Mouse (Mus musculus): ENCODE data around the gene Cfap221. TPM values are rescaled to one million over a fixed set of nuclear protein-coding genes. Genes with fewer than 3 reads are reported as not detected.

Gene Cfap221
- total RNA-seq, 2 experiments from 2014 or later = not detected

DNA sequence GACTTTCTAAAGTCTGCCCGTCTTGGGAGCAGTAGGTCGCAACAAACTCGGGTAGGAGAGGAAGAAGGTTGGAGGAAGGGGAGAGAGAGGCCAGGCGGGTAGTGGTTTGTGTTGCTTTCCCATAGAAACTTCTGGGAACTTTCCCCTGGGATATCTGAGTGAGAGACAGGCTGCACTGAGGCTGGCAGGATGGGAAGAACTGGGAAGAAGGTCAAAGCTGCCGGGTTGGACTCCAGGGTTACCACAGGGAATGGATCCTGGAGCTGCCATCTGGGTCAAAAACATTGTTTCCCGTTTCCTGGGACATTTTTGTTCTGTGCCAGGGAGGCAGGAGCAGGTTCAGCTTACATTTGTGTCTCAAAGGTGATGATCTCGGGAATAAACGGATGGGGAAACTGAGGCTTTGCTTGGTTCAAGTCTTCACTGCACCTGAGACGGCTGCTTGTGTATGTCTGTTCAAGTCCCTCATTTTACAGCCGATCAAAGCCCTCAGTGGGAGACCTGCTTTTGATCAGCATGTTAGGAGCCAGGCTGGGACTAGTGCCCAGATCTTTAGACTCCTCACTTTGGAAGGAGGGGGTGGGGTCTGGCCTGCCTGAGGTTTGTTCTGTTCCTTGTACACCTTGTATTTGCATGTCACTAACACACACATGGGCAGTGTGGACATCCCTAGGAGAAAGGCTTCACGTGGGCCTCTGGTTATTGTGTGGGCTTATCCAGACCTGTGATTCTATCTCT, 11.0 kb upstream of the Cfap221 start:
- ATAC-seq (replicated peaks; ENCODE audit: poor library complexity, severe bottlenecking) = no peak

DNA sequence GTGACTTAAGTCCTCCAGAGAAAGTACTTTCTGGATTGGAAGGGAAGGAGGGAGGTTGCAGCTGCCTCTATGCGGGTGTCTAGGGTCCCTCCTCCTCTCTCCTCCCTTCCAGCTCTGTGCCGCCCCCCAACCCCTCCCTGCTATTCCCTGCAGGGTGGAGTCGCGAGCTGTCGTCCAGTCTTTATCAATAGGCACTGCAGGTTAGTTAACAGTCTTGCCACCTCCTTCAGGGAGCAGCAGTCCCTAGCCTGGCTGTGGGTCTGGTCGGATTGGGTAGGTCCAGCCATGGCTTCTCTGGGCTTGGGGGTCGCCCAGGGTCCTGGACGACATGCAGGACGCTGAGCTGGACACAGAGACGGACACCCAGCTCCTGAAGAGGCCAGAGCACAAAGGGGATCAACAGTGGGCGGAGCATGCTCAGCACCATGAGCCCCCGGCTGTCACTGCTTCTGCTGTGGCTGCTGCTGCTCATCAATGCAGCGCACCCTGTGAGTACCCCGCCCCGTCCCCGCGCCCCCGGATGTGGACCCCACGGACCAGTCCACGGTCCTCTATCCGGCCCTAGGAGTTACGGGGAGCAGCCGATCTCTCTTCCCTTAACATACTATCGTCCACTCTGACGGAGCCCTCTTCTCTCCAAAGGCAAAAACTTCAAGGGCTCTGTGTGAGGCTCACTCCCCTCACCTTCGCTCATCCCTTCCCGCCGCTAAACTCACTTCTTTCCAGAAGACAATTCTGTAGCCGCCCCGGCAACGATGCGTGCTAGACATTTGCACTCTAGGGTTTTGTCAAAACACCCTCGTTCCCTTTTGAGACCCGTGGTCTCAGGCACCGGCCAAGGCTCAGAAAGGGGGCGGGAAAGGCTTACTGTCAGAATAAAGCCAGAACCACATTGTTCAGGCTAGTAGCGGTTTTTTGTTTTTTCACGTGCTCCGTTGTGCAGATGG, 10.1 kb upstream of the Cfap221 start, which contains the start of gene Sctr:
Sctr (plus strand) TSS at position 51 of the 947 bp plus-strand sequence.
- ATAC-seq (replicated peaks; ENCODE audit: poor library complexity, severe bottlenecking) = peak; percentile 52

DNA sequence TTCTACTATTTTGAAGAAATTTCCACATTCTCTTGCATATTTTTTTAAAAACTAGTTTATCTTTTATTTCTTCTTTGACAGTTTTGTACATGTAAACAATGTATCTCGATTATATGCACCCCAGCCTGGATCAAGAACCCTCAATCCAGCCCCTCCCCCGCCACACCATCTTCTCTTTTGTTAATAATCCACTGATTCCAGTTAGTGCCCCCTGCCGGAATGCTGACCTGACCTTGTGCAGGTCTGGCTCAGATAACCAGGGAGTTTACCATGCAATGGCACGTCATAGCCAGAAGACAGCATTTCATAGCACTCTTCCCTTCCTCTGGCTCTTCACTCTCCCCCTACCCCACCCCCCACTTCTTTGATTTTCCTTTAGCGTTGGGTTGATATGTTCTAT, 610 bp upstream of the Cfap221 start:
- no peak for ATAC-seq (replicated peaks; ENCODE audit: poor library complexity, severe bottlenecking)

DNA sequence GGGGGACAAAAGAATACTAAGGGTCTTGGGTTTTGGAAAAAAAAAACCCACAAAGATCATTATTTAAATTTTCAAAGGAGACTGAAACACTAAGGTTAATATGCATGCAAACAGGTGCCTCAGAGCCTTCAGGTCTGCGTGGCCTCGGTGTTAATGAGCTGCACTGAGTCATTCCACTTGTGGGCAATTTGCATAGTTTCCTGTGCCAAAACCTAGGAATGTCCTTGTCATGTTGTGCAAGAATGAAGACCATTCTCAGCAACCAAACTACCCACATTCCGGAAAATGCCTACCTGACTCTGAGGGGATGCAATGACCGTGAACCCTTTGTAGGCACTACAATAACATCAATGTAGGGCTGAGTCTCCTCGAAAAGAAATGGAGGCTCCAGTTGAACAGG, 10.5 kb downstream of the Cfap221 start:
- no peak for ATAC-seq (replicated peaks; ENCODE audit: poor library complexity, severe bottlenecking)

- no peak for ATAC-seq (replicated peaks; ENCODE audit: poor library complexity, severe bottlenecking)
Measured at GRCm38 (mm10) chr1:119975141-119975540, 21.9 kb downstream of the Cfap221 start.

DNA sequence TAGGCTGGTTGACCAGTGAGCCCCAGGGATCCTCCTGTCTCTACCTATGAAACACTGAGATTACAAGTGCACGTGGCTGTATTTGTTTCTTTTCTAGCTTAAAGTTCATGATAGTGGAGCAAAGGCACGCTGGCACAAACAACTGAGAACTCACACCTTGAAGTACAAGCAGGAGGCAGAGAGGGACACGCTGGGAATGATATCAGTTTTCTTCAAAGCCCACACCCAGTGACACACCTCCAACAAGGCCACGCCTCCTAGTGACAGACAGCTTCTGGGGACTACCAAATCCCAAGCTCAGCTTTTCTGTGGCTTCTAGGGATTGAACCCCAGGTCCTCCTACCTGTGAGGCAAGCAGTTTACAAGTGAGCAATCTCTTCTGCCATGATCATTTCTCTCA, 23.9 kb downstream of the Cfap221 start:
- ATAC-seq (replicated peaks; ENCODE audit: poor library complexity, severe bottlenecking) = no peak

DNA sequence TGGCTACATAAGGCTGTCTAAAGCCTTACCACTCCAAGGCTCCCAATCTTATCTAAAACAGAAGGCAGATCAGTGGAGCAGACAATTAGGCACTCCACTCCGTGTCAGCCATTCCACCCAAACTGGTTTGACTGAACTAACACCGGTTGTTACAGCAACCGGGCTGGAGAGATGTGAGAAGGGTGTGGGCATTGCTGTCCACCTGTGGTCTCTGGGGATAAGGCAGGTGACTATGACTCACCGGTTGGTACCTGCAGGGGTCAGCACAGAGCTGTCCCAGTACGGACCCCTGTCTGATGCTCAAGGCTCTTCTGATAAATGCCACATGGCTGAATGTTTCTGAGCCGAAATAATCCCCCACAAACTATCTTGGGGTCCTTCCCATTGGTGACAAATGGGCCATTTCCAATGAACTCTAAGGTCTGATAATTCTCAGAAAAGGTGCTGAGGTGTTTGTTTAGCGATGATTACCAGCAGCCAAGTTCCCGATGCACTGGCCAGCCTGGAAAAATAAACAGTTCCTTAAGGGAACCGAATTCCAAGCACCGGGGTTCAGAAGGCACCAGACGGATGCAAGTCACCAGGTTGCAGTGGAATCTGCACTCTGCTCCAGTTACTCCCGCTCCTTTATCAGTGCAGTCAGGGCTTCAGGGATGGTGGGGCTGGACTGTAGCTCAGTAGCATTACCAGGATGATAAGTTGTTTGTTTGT, 31.1 kb downstream of the Cfap221 start:
- no peak for ATAC-seq (replicated peaks; ENCODE audit: poor library complexity, severe bottlenecking)

- no peak for ATAC-seq (replicated peaks; ENCODE audit: poor library complexity, severe bottlenecking)
Measured at GRCm38 (mm10) chr1:119959920-119960319, 37.1 kb downstream of the Cfap221 start.

GRCm38 (mm10) chr1:119959464-119959863, 37.6 kb downstream of the Cfap221 start:
- no peak for ATAC-seq (replicated peaks; ENCODE audit: poor library complexity, severe bottlenecking)

DNA sequence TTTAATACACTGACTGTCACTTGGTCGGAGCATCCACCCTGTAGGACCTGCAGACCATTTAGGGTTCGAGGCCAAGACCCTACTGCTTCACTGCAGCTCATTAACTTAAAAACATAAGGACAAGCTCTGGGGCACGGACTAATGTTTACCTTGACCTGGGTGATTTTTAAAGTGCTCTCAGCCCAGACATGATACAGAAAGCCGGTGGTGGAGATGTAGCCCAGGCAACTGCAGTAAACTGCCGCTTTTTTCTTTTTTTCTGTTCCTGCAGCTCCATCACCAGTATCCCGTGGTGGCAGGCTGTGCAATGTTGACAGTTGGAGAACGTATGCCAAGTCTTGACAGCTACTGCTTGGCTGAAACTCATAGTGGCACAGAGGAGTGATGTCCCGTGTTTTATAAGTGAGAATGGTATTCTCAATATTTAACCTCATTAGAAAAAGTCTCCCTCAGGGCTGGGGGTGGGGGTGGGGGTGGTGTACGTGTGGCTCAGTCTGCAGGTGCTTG, 39.3 kb downstream of the Cfap221 start:
- no peak for ATAC-seq (replicated peaks; ENCODE audit: poor library complexity, severe bottlenecking)

- no peak for ATAC-seq (replicated peaks; ENCODE audit: poor library complexity, severe bottlenecking)
Measured at GRCm38 (mm10) chr1:119954680-119955079, 42.4 kb downstream of the Cfap221 start.

GRCm38 (mm10) chr1:119953456-119953855, 43.6 kb downstream of the Cfap221 start:
- ATAC-seq (replicated peaks; ENCODE audit: poor library complexity, severe bottlenecking) = no peak

DNA sequence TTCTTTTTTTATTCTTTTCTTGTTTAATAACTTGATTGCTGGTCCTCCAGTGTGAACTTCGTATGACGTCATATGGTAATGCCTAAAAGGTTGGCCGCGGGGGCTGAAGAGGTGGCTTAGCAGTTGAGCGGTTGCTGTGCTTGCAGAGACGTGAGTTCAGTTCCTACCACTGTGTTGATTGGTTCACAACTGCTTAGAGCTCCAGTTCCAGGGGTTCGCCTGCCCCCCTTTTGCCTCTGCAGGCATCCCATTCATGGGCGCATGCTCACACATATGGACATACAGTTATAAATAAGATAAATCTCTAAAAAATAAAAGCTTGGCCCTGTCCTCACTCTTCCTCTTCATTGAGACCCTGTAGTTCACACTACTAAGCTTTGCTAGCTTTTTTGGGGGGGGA, 46.9 kb downstream of the Cfap221 start:
- ATAC-seq (replicated peaks; ENCODE audit: poor library complexity, severe bottlenecking) = no peak

DNA sequence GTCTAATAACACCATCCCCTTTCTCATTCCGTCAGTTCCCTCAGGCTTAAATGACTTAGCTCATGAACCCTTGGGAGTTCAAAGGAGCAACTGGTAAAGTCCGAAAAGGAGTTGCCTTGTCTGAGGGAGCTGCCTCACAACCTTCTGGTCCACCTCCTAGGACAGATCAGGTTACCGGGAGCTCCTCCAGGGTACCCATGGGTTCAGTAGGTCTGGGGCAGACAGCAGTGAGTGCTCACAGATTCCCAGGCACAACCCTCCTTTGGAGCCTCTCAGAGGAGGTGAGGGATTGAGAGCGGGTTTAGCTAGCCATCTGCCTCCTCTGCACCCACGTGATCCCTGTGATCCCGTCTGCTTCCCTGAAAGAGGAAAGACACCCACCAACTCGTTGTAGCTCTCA, 60.2 kb downstream of the Cfap221 start:
- no peak for ATAC-seq (replicated peaks; ENCODE audit: poor library complexity, severe bottlenecking)

- ATAC-seq (replicated peaks; ENCODE audit: poor library complexity, severe bottlenecking) = no peak
Measured at GRCm38 (mm10) chr1:119931421-119932150, 65.4 kb downstream of the Cfap221 start.

- ATAC-seq (replicated peaks; ENCODE audit: poor library complexity, severe bottlenecking) = peak; percentile 48
Measured at GRCm38 (mm10) chr1:119929715-119930114, 67.3 kb downstream of the Cfap221 start.

DNA sequence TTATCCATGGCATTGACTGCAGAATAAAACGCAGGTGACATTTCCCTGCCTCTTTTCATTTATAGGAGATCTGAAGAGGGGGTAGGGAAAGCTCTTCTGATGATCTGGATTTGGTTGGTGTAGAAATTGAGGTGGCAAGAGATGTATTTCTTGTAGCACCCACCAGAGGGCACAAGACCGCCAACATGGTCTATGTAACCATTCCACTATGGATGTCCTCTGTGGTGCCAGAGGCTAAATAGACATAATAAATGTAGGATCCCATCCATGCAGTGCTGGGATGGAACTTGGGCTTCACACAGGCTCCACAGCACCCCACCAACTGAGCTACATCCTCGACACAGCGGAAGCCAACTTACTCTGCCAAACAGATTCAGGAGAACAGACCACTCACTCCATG, 77.7 kb downstream of the Cfap221 start:
- ATAC-seq (replicated peaks; ENCODE audit: poor library complexity, severe bottlenecking) = peak; percentile 84

- ATAC-seq (replicated peaks; ENCODE audit: poor library complexity, severe bottlenecking) = no peak
Measured at GRCm38 (mm10) chr1:119916823-119917371, 80.1 kb downstream of the Cfap221 start.

DNA sequence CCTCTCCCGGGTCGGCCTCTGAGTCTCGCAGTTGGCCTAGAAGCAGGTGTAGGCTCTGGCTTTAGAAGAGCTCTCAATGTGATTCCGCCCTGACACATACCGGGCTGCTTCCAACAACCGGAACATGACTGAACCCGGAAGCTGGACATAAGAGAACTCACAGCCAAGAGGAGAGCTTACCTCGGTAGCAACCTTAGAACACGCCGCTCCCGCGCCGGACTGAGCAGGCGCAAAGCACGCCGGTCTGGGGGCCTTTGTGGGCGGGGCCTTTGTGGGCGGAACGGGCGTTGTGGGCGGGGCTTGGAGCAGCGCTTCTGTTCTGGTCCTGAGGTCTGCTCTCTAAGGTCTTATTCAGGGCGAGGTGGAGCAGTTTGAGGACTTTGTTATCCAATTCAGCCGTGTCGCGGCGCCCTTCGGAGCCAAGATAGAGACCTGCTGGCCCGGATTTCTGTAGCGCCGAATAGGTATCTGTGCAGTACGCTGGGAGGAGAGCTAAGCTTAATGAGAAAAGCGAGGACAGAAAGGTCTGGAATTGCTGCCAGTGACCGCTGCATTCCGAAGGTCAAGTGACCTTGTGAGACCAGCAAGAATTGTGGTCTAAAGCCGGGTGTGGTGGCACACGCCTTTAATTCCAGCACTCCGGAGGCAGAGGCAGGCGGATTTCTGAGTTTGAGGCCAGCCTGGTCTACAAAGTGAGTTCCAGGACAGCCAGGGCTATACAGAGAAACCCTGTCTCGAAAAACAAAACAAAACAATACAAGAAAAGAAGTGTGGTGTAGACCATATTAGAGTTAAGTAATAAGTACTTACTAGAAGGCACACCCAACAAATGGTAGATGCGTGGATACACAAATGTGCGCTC, 83.8 kb downstream of the Cfap221 start, which contains the start of gene Tmem177:
Tmem177 (minus strand) TSS at position 256 of the 862 bp plus-strand sequence.
- peak; percentile 97 for ATAC-seq (replicated peaks; ENCODE audit: poor library complexity, severe bottlenecking)
